Mouse (Mus musculus) cortical plate, adult 2 months (tissue): ENCODE results near the gene Plxnb2.

Source experiments
- CTCF ChIP-seq: fragments of 200-500 bp; IDR thresholded peaks from 2 replicates; pipeline ENCODE4 v1.5.1; 2011; ENCODE audit warnings: mild to moderate bottlenecking, control low read depth, low read length; ENCODE audit not compliant: insufficient read depth; ENCODE audit errors: extremely low read depth
- POLR2A ChIP-seq: fragments of 200-500 bp; IDR thresholded peaks from 2 replicates; pipeline ENCODE4 v1.6.1; 2011; ENCODE audit warnings: mild to moderate bottlenecking, low read length, control low read depth; ENCODE audit not compliant: insufficient read depth; ENCODE audit errors: extremely low read depth

GRCm38 (mm10) chr15:89150041-89150390 is 30.6 kb downstream of the Plxnb2 start:
- no peak for TF ChIP-seq POLR2A
- no peak for TF ChIP-seq CTCF
